Mouse (Mus musculus): ENCODE measurements around the gene Epn3.

- TF ChIP-seq CHD2 (IDR thresholded peaks at IDR 0.05; ENCODE audit: low read length) (no peak), JUND (conservative IDR thresholded peaks at IDR 0.05; ENCODE audit: low read depth, low read length) (no peak), CTCF (conservative IDR thresholded peaks at IDR 0.05 in 1 of 2, IDR thresholded peaks at IDR 0.05 in 1 of 2; ENCODE audit: low read depth in 2 of 2, low read length in 2 of 2) (no peak), POLR2A (IDR thresholded peaks at IDR 0.05; ENCODE audit: low read depth, low read length) (no peak), EP300 (IDR thresholded peaks at IDR 0.05; ENCODE audit: low read length) (no peak), ZNF384 (IDR thresholded peaks at IDR 0.05; ENCODE audit: low read depth, low read length) (no peak), POLR2AphosphoS2 (IDR thresholded peaks at IDR 0.05; ENCODE audit: low read depth, low read length) (no peak), MEF2A (IDR thresholded peaks at IDR 0.05; ENCODE audit: borderline replicate concordance, low read depth, low read length) (no peak), SMC3 (IDR thresholded peaks at IDR 0.05; ENCODE audit: low read depth, low read length) (no peak), TBP (conservative IDR thresholded peaks at IDR 0.05; ENCODE audit: low read depth, low read length) (no peak)
These were observed 13.7 kb upstream of the Epn3 start for GRCm38 (mm10) chr11:94513452-94513851.

Measured in CH12.LX (cell line).